Mouse (Mus musculus) ES-Bruce4 (cell line): ENCODE measurements at regions not wholly inside any gene's neighbourhood (a gene's known extent, or its start where the extent isn't known, plus 50 kb on each side); places are given as distances from the start of the nearest gene placed in this dataset.

Experiments
- H3K27ac ChIP-seq: 2 replicates; pipeline ENCODE4 v1.5.1; 2012; ENCODE audit warnings: low read length, inconsistent platforms; ENCODE audit not compliant: insufficient read depth
- H3K27me3 ChIP-seq: 2 replicates; pipeline ENCODE4 v1.6.1; 2012; ENCODE audit warnings: mild to moderate bottlenecking, low read length, inconsistent platforms; ENCODE audit not compliant: control insufficient read depth, poor library complexity, insufficient read depth, severe bottlenecking
- H3K36me3 ChIP-seq: 2 replicates; pipeline ENCODE4 v1.6.1; 2012; ENCODE audit warnings: inconsistent platforms, mild to moderate bottlenecking, low read length, moderate library complexity; ENCODE audit not compliant: control insufficient read depth, poor library complexity, insufficient read depth, severe bottlenecking
- H3K4me1 ChIP-seq: one replicate; pipeline ENCODE4 v1.8.1; 2011; ENCODE audit warnings: low read length; ENCODE audit not compliant: control insufficient read depth, insufficient read depth
- H3K4me3 ChIP-seq: 2 replicates; pipeline ENCODE4 v1.5.1; 2011; ENCODE audit warnings: low read depth, mild to moderate bottlenecking, low read length
- H3K9ac ChIP-seq: 2 replicates; pipeline ENCODE4 v1.6.1; 2012; ENCODE audit warnings: low read depth, mild to moderate bottlenecking, inconsistent platforms; ENCODE audit not compliant: poor library complexity, severe bottlenecking
- H3K9me3 ChIP-seq: replicated peaks from 2 replicates; pipeline ENCODE4 v1.6.1; 2012; ENCODE audit warnings: mild to moderate bottlenecking, low read length, inconsistent platforms; ENCODE audit not compliant: control insufficient read depth, poor library complexity, insufficient read depth, severe bottlenecking
- CTCF ChIP-seq: IDR thresholded peaks from one replicate; pipeline ENCODE4 v1.8.1; 2011; ENCODE audit warnings: low read depth, low read length
- EP300 ChIP-seq: IDR thresholded peaks from 2 replicates; pipeline ENCODE4 v1.6.1; 2011; ENCODE audit warnings: low read depth, low read length; ENCODE audit not compliant: insufficient read depth
- POLR2A ChIP-seq: IDR thresholded peaks from one replicate; pipeline ENCODE4 v1.8.1; 2011; ENCODE audit warnings: low read length; ENCODE audit not compliant: insufficient read depth

DNA sequence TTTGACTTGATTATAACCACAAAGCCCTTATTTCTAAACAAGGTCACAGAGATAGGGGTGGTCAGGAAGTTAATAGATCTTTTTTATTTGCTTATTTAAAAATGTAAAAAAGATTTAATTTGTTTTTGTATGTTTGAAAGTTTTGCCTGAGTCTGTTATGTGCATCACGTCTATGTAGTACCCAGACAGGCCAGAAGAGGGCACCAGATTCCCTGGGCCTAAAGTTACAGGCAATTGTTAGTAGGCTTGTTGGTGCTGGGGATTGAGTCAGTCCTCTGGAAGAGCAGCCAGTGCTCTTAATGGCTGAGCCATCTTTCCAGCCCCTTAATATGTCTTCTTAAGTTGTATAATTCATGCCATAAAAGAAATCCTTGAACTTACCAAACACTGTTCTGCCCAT lies 211.5 kb upstream of the 1700012A03Rik start:
- Histone ChIP-seq H3K9ac (no peak overlapping the region), H3K27ac (no peak overlapping the region), H3K27me3 (no peaks in the 10 kb centered on the region), H3K36me3 (no peaks in the 10 kb centered on the region), H3K4me3 (no peak overlapping the region), H3K9me3 (no peaks in the 10 kb centered on the region), H3K4me1 (no peaks in the 10 kb centered on the region)
- TF ChIP-seq EP300 = no peak
- TF ChIP-seq CTCF = peak; percentile 50

DNA sequence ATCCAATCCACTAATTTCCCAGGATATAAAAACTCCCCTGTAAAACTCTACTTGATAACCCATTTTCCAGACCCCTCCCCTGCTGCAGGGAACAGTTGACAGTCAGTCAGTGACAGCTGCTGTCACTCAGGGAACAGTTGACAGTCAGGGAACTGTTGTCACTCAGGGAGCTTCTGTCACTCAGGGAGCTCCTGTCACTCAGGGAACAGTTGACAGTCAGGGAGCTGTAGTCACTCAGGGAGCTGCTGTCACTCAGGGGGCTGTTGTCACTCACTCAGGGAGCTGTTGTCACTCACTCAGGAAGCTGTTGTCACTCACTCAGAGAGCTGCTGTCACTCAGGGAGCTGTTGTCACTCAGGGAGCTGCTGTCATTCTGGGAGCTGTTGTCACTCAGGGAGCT lies 214.3 kb upstream of the 1700012A03Rik start:
- Histone ChIP-seq H3K9ac (no peak overlapping the region), H3K9me3 (no peaks in the 10 kb centered on the region), H3K4me1 (no peaks in the 10 kb centered on the region), H3K27ac (no peak overlapping the region), H3K36me3 (no peaks in the 10 kb centered on the region), H3K4me3 (no peak overlapping the region), H3K27me3 (no peaks in the 10 kb centered on the region)
- TF ChIP-seq EP300 = no peak

DNA sequence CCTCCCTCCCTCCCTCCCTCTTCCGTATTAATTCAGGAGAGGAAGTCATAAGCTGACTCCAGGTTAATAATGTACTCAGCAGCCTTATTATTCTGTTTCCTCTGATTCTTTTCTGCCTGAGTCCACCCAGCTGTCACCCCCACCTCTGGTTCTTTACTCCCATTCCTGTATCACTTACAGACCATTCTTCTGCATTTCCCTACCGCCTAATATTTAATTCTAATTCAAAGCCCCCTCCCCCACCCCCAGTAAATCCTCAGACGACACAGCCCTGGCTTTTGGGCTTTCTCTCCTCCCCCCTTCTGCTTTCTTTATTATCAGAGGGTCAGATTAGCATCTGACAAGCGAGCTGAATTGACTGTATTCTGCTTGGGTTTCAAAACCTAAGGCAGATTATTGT lies 215.5 kb upstream of the 1700012A03Rik start:
- Histone ChIP-seq H3K4me1 (no peaks in the 10 kb centered on the region), H3K4me3 (no peak overlapping the region), H3K27me3 (no peaks in the 10 kb centered on the region), H3K36me3 (no peaks in the 10 kb centered on the region), H3K27ac (no peak overlapping the region), H3K9me3 (no peaks in the 10 kb centered on the region), H3K9ac (no peak overlapping the region)
- no peak for TF ChIP-seq CTCF
- TF ChIP-seq EP300 = no peak
- no peak for TF ChIP-seq POLR2A

DNA sequence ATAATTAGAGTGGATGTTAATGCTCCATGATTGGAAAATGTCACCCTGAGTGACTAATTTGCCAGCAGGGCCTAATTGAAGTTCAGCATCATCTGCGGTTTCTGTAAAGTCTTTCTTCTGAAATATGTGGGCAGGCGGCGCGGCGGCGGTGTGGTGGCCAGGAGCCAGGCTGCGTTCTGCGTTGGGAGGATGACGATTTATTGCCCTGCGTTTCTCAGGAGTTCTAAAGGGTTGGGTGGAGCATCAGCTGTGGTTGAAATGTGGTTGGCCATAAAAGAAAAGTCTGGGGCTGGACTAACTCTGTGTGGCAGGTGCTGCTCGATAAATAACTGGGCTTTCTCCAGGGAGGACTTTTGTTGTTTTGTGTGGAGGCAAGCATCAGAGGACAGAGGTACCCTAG lies 219.4 kb upstream of the 1700012A03Rik start:
- no peak overlapping the region for H3K9ac ChIP-seq
- H3K4me3 ChIP-seq = no peak overlapping the region
- H3K27me3 ChIP-seq = no peaks in the 10 kb centered on the region
- H3K9me3 ChIP-seq = no peaks in the 10 kb centered on the region
- H3K36me3 ChIP-seq = no peaks in the 10 kb centered on the region
- no peaks in the 10 kb centered on the region for H3K4me1 ChIP-seq
- H3K27ac ChIP-seq = no peak overlapping the region
- TF ChIP-seq POLR2A (no peak), CTCF (no peak), EP300 (no peak)

DNA sequence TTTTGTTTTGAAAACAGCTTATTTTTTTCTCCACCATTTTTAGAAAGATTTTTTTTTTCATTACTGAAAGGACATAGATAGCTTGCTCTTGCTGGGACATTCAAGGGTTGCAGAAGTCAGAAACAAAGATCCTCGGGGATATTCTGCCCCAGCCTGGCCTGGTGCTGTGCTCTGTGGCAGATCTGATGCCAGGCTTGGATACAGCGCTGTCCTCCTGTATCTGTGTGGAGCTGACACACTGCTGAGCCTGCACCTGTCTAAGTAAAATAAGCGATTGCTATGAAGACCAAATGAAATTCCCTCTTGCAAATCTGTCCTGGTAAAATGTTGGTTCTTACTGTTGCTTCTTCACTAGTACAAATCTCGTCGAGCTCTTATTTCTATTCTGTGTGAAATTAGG lies 226.4 kb upstream of the 1700012A03Rik start:
- H3K27me3 ChIP-seq = no peaks in the 10 kb centered on the region
- no peak overlapping the region for H3K27ac ChIP-seq
- H3K9me3 ChIP-seq = no peaks in the 10 kb centered on the region
- TF ChIP-seq POLR2A = no peak
- no peak for TF ChIP-seq CTCF
- TF ChIP-seq EP300 = no peak
- no peak overlapping the region for H3K4me3 ChIP-seq
- peaks cover 2% of the 10 kb centered on the region for H3K4me1 ChIP-seq
- no peaks in the 10 kb centered on the region for H3K36me3 ChIP-seq
- H3K9ac ChIP-seq = no peak overlapping the region

DNA sequence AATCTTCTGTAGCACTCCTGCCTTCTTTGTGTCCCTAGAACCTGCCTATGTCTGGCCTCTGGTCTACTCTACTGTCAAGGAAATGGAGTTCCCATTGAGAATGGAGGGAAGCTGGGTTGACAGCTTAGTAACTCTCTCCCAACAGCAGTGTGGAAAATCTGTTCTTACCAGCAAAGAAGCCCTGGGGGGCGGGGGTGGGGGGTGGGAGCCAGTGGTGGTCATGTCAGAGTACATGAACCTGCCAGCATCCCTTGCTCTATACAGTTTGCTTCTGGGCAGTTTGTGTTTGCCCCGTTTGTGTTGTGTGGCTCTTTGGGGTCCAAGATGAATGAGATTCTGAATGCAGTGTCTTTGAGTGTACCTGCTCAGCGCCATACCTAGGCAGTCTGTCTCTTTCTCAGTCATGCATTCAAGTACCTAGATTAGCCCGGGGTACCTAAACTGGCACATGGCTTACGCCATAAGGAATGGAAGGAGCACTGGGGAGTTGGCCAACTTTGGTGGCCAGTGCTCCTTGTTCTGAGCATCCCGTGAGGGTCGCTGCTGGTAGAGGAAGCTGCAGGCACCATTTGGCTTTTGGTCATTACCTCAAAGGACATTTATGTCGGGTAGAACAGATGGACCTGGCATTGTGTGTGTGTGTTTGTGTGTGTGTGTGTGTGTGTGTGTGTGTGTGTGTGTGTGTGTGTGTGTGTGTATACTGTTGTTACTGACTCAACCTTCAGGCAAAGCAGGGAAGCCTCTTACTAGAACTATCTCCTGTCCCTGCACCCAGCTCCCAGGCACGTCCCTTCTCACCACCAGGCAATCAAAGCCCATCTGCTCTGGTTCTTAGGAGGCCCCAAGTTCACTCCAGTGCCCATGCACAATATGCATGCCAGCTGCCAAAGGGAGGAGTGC lies 227.6 kb upstream of the 1700012A03Rik start:
- Histone ChIP-seq H3K27ac (no peak overlapping the region), H3K36me3 (no peaks in the 10 kb centered on the region), H3K9ac (no peak overlapping the region), H3K27me3 (no peaks in the 10 kb centered on the region), H3K4me1 (peaks cover 2% of the 10 kb centered on the region), H3K9me3 (no peaks in the 10 kb centered on the region), H3K4me3 (no peak overlapping the region)
- no peak for TF ChIP-seq POLR2A
- TF ChIP-seq CTCF = no peak
- no peak for TF ChIP-seq EP300
